Mouse (Mus musculus): ENCODE results near the gene Ncam1.

GRCm38 (mm10) chr9:49524721-49525120 lies 274.0 kb downstream of the Ncam1 start:
- TF ChIP-seq CTCF (IDR thresholded peaks at IDR 0.05; ENCODE audit: low read depth, low read length) (no peak), GATA1 (IDR thresholded peaks at IDR 0.05; ENCODE audit: borderline replicate concordance, low read length) (no peak), GATA2 (IDR thresholded peaks at IDR 0.05; ENCODE audit: borderline replicate concordance, low read depth, low read length) (no peak), TAL1 (conservative IDR thresholded peaks at IDR 0.05; ENCODE audit: low read depth, low read length) (no peak)
